Mouse (Mus musculus) right cerebral cortex, postnatal 10 days (tissue): ENCODE data around the gene Hist2h3b.

Experiments used
- DNase-seq, 2 experiments: peaks; one replicate each; pipeline ENCODE4 v3.0.0; 2021; ENCODE audit warnings: low spot score in 2 of 2

Hist2h3b gene

DNA sequence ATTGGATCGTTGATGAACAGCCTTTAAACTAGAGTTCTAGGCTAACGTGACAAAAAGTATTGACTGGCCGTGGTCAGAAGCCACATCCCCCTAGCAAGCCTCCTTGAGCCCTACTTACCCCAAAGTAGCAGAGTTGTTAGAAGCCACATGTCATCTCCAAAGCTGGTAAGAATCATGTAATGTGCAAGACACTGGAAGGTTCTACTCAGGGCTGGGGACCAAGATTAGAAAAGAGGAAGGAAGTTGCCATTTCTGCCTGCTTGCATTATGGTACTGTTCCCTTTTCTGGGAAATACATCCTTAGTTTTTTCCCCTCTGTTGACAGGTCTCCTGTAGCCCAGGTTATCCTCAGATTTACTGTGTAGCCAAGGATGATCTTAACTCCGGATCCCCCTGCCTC, 25.3 kb downstream of the Hist2h3b start, which contains the start of gene Fcgr1:
Gene Fcgr1, minus strand, starts transcription at position 183 of the 400 bp plus-strand sequence.
- DNase-seq = no peak

DNA sequence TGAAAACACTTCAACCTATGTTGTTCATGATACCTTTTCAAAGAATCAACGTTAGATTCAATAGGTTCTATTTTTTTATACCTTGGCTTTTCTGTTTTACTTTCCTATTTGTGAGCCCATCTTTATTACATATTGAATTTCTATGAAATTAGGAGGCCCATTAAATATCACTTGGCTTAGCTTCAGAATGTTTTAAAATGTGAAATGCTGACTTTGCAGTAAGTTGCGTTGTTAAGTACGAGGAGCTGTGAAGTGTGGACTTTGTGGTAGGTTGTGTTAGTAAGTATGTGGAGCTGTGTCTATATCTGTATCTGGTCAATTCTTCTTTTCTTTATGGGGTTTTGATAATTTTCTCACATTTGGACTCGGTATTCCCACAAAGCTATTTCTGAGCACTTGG, 29.9 kb downstream of the Hist2h3b start:
- no peak for DNase-seq

DNA sequence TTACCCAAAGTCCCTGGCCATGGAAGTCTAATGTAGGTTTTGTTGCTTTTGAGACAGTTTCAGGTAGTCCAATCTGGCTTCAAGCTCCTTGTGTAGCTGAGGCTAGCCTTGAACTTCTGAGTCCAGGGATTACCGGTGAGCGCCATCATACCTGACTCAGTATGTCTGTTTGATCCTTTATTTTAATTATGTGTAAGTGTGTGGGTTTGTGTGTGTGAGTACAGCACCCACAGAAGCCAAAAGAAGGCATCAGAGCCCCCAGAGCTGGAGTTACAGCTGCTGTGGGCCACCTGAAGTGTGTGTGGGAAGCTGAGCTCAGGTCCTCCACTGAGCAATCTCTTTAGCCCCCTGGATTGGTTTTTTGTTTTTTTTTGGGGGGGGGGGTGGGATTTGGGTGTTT, 31.1 kb downstream of the Hist2h3b start:
- DNase-seq = no peak

DNA sequence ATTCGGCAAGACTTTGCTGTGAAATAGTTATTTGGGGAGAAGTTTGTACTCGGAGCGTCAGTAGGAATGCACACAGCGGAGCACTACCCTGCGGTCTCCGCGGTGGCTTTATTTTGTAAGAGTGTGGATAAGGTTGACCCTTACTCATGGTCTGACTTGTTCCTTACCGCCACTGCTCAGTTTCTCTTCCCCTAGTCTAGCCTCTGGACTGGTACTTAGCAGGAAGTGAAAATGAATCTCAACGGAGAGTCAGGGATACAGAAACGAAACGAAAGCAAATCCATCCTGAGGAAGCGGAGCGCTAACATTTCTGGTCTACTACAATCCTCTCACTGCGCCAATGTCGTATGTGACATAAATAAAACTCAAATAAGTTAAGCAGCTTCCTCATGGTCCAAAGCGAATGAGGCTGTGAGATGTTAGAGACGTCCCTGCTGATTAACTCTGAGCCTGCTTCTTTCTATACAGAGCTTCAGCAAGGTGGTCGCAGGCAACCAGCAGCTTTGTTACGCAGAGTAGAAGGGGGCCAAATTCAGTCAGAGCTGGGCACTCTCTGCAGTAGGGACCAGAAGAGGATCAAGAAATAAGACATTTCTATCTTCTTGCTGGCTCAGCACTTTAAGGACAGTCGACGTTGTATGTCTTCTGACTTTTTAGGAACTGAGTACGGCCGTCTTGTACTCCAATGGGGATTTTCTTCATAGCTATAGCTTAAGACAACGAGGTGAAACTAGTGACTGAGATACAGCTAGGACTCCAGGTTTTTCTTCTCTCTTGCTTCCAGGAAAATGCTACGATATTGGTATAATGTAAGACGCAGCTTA, 32.5 kb downstream of the Hist2h3b start:
- no peak for DNase-seq

DNA sequence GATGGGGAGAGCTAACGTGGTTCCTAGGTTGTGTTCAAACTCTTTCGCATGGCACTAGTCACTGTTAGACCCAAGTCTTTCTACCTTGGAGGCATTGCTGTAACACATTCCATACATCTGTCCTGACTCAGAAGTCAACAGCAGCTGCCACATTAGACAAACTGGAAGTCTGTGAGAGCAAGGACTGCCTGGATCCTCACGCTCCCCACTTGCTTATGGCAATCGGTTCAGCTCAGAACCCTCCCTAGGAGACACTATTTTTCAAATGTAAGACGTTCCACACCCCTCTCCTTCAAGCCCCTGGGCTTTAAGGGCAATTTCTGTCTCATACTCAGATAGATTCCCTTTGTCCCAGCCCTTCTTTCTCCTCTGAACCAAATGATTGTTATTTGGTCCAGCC, 33.6 kb downstream of the Hist2h3b start:
- no peak for DNase-seq

DNA sequence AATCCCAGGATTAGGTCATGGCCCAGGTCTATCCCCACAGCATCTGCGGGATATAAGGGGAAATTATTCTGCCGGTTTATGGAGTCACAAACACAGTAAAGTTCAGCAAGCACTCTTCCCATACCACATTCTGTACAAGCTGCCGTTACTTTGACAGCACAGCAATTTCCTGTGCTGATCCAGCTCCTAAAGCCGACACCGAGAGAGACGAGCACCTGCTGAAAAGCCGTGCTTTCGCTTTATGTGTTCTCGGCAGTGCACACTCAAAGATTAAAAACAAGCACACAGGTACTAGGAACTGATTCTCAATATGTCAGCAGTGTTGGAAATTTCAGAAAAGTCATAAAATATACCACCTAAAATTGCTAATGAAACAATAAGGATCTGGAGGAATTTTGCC, 38.1 kb downstream of the Hist2h3b start:
- no peak for DNase-seq

DNA sequence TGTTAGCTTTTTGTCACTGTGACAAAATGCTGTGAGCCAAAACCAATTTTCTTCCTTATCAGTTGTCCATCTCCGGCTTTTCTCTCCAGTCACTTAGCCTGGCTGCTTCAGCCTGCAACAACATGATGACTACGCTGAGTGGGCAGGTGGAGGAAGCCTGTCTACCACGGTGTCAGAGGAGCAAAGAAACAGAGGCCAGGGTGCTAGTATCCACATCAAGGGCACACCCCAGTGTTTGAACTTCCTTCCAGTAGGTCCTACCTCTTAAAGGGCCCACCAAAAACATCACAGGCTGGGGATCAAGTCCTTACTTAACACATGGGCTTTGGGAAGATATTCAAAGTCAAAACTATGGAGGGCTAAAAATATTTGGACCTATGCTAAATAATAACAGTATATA, 41.0 kb downstream of the Hist2h3b start:
- DNase-seq = no peak

DNA sequence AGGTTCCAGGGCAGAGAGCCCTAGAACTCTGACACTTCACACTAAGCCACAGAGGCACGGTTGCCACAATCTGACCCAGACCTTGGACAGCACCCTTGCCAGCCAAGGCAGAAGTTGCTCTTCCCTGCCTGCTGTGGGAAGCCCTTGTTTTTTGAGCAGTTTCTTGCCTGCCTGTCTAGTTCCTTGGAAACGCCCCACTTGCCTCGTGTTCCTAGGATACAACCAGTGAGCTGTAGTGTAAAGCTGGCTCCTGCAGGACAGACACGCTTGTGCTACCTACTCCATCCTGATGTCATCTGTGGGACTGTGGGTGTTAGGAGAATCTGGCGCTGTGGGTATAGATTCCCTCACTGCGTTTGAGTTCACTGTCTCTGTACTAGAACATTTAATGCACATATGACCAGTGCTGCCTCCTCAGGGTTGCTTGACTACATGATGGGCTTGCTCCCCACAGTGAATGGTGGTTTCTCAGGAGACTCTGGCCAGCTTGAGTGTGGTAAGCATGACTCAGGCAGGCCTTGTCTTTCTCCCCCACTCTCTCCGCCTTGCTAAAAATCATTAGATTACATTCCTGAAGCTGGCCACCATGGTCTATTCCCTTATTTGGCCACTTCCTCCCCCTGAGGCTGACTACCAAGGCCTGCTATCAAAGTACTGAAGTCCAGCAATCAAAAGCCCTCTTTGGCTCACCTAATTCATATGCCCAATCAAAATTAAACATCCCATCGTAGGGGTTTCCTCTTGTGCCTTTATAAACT, 44.1 kb downstream of the Hist2h3b start:
- peak; percentile 44 to 63 for DNase-seq
